Mouse (Mus musculus) layer of hippocampus, adult 2 months (tissue): ENCODE data around the gene Xab2. TPM values are rescaled to one million over a fixed set of nuclear protein-coding genes. Genes with fewer than 3 reads are reported as not detected.

ENCODE experiments used
- DNase-seq, 2 experiments: peaks; one replicate each; pipeline ENCODE4 v3.0.0; 2022; ENCODE audit warnings: low spot score in 2 of 2
- H3K27ac ChIP-seq: fragments of 200-600 bp; 2 replicates; pipeline ENCODE4 v1.8.1; 2022
- H3K4me3 ChIP-seq: fragments of 200-600 bp; 2 replicates; pipeline ENCODE4 v1.8.1; 2022; ENCODE audit warnings: mild to moderate bottlenecking
- CTCF ChIP-seq: fragments of 200-600 bp; conservative IDR thresholded peaks from 2 replicates; pipeline ENCODE4 v1.8.1; 2022; ENCODE audit warnings: antibody characterized with exemption, mild to moderate bottlenecking, moderate library complexity
- total RNA-seq, 2 experiments: library from RNA; stranded (reverse); gene quantifications; 2 replicates each; pipeline ENCODE4 v1.2.3; 2021

Xab2 gene
- total RNA-seq, 2 experiments from 2014 or later = 39.6 to 41.4 TPM

DNA sequence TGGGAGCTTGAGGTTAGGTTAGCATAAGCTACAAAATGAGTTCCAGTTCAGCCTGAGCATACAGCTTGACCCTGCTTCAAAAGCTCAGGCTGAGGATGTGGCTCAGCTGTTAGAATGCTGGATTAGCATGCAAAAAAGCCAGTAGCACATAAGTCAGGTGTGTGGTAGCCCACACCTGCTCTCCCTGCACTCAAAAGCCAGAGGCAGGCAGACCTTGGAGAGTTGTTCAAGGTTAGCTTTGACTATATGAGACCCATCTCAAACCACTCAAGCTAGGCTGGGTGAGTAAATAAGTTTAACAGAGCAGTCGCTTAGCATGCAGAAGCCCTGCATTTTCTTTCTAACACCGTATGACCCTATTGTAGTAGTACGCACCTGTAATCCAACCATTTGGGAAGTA lies 46.6 kb downstream of the Xab2 start:
- H3K4me3 ChIP-seq = no peak overlapping the region
- DNase-seq = no peak
- no peak for TF ChIP-seq CTCF
- H3K27ac ChIP-seq = no peak overlapping the region

DNA sequence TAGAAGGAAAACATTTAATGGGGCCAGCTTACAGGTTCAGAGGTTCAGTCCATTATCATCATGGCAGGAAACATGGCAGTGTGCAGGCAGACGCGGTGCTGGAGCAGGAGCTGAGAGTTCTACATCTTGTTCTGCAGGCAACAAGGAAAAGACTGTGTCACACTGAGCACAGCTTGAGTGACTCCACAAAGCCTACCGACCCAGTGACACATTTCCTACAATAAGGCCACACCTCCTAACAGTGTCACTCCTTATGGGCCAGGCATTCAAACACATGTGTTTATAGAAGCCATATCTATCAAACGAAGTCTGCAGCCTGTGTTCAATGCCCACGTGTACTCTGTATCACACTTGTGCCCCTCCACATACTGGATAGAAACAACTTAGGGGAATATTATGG lies 51.3 kb downstream of the Xab2 start:
- H3K4me3 ChIP-seq = no peak overlapping the region
- H3K27ac ChIP-seq = no peak overlapping the region
- DNase-seq = no peak
- TF ChIP-seq CTCF = no peak

DNA sequence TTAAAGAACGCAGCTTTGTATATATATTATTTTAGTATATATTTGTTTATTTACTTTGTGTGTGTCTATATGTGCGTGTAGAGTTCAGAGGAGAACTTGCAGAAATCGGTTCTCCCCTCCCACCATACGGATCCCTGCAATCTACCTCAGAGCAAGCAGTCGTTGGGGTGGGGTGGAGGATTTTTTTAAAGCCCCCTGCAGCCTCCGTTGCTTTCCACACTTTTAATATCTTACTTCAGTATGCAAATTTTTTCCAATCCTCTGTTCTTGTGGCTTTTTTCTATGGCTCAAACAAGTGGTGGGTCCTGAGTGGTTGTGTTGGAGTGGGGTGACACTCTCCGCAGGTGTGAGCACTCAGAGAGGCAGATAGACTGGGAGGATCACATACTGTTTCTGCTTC lies 52.7 kb downstream of the Xab2 start:
- H3K4me3 ChIP-seq = no peak overlapping the region
- no peak overlapping the region for H3K27ac ChIP-seq
- TF ChIP-seq CTCF = no peak
- DNase-seq = no peak

DNA sequence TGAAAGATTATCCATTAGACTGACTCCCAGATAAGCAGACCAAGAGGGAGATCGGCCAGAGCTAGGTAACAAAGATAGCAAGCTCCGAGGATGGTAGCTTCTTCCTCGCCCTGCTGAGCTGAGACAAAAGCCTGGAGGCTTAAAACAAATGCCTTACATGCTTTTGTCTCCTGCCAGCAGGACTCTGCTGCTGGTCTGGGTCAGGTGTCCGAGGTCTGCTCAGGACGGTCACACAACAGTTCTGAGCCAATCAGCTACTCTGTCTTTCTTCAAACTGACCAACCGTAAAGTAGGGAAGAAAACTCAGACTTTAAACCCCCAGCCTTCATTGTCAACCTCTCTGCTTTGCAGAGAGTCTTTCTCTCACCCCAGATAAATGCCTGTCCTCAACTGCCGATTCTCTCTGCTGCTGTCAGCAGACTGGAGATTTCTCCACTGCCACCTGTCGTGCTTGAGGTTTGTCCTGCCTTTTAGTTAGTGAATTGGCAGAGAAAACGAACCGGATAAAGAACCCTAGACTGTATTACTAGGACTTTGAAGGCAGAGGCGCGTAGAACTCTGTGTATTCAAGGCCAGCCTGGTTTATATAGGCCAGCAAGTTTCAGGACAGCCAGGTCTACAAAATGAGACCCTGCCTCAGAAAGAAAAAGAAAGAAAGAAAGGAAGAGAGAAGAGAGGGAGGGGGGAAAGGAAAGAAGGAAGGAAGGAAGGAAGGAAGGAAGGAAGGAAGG lies 53.3 kb downstream of the Xab2 start, which contains the start of gene C330021F23Rik:
Gene C330021F23Rik (plus strand): TSS at position 350 of the 731 bp plus-strand sequence.
- Histone ChIP-seq H3K27ac (no peak within 1 kb of the TSS), H3K4me3 (no peak within 1 kb of the TSS)
- DNase-seq = no peak
- no peak for TF ChIP-seq CTCF

Other genes with a start within 250 kb of the Xab2 start
- 10 to 100 TPM; 43.7 to 46.7 TPM for gene Arhgef18, start 228.3 kb downstream of the Xab2 start, total RNA-seq
- under 1 TPM; 0.32 to 0.95 TPM for gene Pex11g, start 153.6 kb downstream of the Xab2 start, total RNA-seq
- gene Tex45, start 150.5 kb downstream of the Xab2 start, total RNA-seq = under 1 TPM; 0.23 to 0.54 TPM
- 10 to 100 TPM; 27.9 to 29.9 TPM for gene Zfp358, start 128.2 kb downstream of the Xab2 start, total RNA-seq
- 10 to 100 TPM; 82.4 to 85.4 TPM for gene Mcoln1, start 120.9 kb downstream of the Xab2 start, total RNA-seq
- 10 to 100 TPM; 79.4 to 82.1 TPM for gene Pnpla6, start 105.9 kb downstream of the Xab2 start, total RNA-seq
- gene C330021F23Rik, start 53.3 kb downstream of the Xab2 start, total RNA-seq = not detected
- 10 to 100 TPM; 36.5 to 39.3 TPM for gene Camsap3, start 34.0 kb downstream of the Xab2 start, total RNA-seq
- 10 to 100 TPM; 87.0 to 87.3 TPM for gene Pet100, start 232 bp upstream of the Xab2 start, total RNA-seq
- 1 to 10 TPM in 1 of 2 experiments, under 1 TPM in 1; 0.88 to 3.6 TPM for gene Pcp2, start 4.2 kb upstream of the Xab2 start, total RNA-seq
- 10 to 100 TPM; 43.3 to 55.7 TPM for gene Stxbp2, start 9.6 kb upstream of the Xab2 start, total RNA-seq
- 1 to 10 TPM in 1 of 2 experiments, under 1 TPM in 1; 0.67 to 1.1 TPM for gene Retn, start 34.5 kb upstream of the Xab2 start, total RNA-seq
- not detected for gene Mcemp1, start 44.4 kb upstream of the Xab2 start, total RNA-seq
- 10 to 100 TPM; 14.7 to 17.9 TPM for gene Fcor, start 51.0 kb upstream of the Xab2 start, total RNA-seq
- gene Trappc5, start 55.0 kb upstream of the Xab2 start, total RNA-seq = 10 to 100 TPM; 27.4 to 28.4 TPM
- not detected for gene Fcer2a, start 72.9 kb upstream of the Xab2 start, total RNA-seq
- not detected for gene Clec4g, start 99.3 kb upstream of the Xab2 start, total RNA-seq
- under 1 TPM in 1 of 2 experiments, not detected in 1; 0.41 TPM for gene Cd209a, start 127.7 kb upstream of the Xab2 start, total RNA-seq
- gene Cd209e, start 233.0 kb upstream of the Xab2 start, total RNA-seq = not detected